Mouse (Mus musculus) lung, adult 2 months (tissue): Measurements from ENCODE around the gene Gpatch4.
A peak's percentile ranks its signal among the peaks of the same experiment; 100 is the strongest.

ENCODE experiments used
- CTCF ChIP-seq: fragments of 200-500 bp; IDR thresholded peaks from 2 replicates; pipeline ENCODE4 v1.5.1; 2011; ENCODE audit warnings: mild to moderate bottlenecking, low read length, control low read depth; ENCODE audit not compliant: insufficient read depth
- POLR2A ChIP-seq: fragments of 200-500 bp; IDR thresholded peaks from 2 replicates; pipeline ENCODE4 v1.6.1; 2011; ENCODE audit warnings: low read depth, mild to moderate bottlenecking, control low read depth, low read length, borderline replicate concordance; ENCODE audit errors: extremely low read depth

DNA sequence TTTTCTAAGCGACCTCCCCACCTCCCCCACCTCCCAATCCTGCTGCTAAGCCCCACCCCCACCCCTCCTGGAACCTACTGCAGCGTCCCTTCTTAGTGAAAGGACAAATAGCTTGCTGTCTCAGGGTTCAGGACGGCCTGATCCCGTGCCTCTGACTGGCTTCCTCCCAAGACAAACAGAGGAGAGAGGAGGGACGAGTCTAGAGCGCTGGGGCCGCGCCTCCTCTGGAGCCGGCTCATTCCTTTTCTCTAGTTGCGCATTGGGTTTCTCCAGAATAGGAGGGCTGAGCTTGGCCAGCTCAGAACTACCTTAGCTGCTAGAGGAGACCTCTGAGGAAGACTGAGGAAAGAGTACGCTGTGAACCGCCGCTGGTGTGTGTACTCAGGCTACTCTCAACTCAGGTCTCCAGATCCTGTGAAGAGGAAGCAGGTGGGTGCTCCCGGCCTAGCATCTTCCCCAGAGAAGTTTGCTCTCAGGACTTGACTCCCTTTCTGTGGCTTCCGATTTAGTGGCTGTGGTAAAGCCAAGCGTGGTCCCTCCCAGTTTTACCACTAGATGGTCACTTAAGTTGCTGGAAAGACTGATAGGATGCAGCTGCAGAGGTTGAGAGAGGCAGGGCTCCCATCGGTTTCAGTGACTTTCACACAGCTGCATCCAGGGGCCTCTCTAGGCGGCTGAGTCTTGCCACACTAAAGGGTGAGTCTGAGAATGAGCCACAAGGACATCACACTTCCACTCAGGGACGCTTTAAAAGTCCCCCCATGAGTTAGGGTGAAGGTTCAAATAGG lies 12.1 kb upstream of the Gpatch4 start:
- no peak for TF ChIP-seq CTCF
- TF ChIP-seq POLR2A: peak; percentile 54; the same call in 1 of the 2 replicates
